Mouse (Mus musculus): ENCODE data around the gene Mpz. TPM values are rescaled to one million over a fixed set of nuclear protein-coding genes. Genes with fewer than 3 reads are reported as not detected.

The Mpz gene
- polyA plus RNA-seq, 1 experiment from 2014 or later: 6.8 TPM

DNA sequence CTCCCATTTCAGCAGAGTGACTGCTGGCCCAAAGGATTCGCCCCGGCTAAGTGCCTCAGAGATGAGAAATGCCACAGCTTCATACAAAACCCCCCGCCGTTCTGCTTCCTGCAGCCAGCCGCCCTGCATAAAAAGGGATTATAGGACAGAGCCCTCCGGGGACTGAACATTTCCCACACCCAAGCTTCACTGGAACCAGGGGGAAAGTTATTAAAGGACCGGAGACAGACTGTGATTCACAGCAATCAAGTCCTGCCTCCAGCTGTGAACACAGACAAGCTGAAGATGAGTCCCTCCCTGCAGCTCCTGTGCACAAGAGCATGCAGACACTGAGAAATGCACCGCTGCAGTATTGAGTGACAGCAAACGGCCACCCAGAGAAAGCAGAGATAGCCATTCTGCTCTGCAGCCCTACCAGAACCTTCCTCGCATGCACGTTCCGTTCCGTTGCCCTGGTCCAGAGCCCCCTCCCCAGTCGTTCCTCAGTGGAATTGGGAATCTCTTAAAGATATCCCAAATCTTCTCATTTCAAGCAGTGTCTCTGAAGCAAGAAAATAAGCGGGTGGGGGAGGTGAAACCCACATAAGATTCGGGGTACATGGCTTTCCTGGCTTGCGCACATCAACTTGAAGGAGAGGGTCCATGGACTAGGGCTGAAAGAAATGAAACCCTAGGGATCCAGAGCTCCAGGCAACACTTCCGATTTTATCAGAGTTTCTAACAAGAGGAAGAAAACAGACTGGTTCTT lies 42.8 kb downstream of the Mpz start:
- WGBS: 4% methylated on average over 18 of the region's 18 CpGs
- H3K4me3 ChIP-seq: peak overlapping the region; percentile 20
- H3K9ac ChIP-seq: no peak overlapping the region
- H3K4me2 ChIP-seq (replicated peaks): peak overlapping the region; percentile 50
- no peaks in the 10 kb centered on the region for H3K36me3 ChIP-seq
- ATAC-seq (ENCODE audit: low FRiP score, low read depth): no peak
- peaks cover 39% of the 10 kb centered on the region for H3K4me1 ChIP-seq
- H3K27ac ChIP-seq: no peak overlapping the region
- no peaks in the 10 kb centered on the region for H3K9me3 ChIP-seq
- H3K27me3 ChIP-seq: peaks cover 73% of the 10 kb centered on the region

DNA sequence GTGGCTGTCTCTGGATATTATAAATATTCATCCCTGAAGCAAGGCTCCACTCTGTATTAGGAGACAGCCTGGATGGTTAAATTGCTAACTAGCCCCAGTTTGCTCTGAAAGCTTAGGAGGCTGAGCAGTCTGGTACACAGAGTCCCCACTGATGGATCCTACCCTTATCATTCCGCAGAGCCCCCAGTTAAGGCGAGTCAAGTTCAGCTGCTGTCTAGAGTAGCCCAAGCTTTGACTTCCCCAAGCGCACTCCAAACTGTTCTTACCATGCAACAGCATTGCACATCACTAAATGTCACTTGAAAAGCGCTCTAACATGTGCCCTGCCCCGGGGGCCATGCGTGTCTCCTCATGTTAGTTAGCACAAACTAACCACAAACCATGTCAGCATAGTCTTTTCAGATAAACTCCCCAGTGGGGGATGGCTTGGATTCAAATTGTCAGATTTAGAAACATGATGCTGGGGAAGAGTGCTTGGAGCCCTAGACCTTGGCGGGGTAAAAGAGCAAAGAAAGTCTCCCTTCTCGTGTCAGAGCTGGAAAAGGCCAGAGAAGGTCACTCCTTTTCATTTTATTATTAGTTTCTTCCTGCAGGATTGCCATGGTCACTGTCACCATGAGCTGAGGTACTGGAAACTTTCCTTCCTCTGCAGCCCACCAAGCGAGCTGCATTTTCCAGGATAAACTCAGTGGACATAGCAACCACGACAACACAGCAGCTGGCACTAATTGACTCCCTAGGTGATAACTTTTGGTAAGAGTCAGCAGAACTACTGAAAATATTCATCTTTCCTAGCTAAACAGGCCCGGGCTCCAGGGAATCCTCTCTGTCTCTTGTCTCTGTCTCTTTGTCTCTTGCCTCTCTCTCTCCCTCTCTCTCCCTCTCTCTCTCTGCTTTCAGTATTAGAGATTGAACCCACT lies 43.7 kb downstream of the Mpz start:
- no peak for ATAC-seq (ENCODE audit: low FRiP score, low read depth)
- Histone ChIP-seq H3K4me3 (no peak overlapping the region), H3K27ac (no peak overlapping the region), H3K36me3 (no peaks in the 10 kb centered on the region), H3K9me3 (no peaks in the 10 kb centered on the region), H3K4me1 (peaks cover 36% of the 10 kb centered on the region), H3K27me3 (peaks cover 76% of the 10 kb centered on the region), H3K9ac (no peak overlapping the region), H3K4me2 (replicated peaks) (no peak overlapping the region; the same call in 1 of the 2 replicates)
- WGBS: 19% methylated on average over 11 of the region's 11 CpGs

- Histone ChIP-seq H3K27ac (no peak overlapping the region), H3K9ac (peak overlapping the region; percentile 64), H3K9me3 (no peaks in the 10 kb centered on the region), H3K4me3 (peak overlapping the region; percentile 57), H3K4me2 (replicated peaks) (peak overlapping the region; percentile 97), H3K36me3 (no peaks in the 10 kb centered on the region), H3K27me3 (peaks cover 76% of the 10 kb centered on the region), H3K4me1 (peaks cover 29% of the 10 kb centered on the region)
- 0 out of 2 replicates have a peak, but pooled peaks have one; percentile 20 for ATAC-seq (ENCODE audit: low FRiP score, low read depth)
- 5% methylated on average over 20 of the region's 20 CpGs for WGBS
Measured at GRCm38 (mm10) chr1:171195046-171195822, 44.7 kb downstream of the Mpz start.

DNA sequence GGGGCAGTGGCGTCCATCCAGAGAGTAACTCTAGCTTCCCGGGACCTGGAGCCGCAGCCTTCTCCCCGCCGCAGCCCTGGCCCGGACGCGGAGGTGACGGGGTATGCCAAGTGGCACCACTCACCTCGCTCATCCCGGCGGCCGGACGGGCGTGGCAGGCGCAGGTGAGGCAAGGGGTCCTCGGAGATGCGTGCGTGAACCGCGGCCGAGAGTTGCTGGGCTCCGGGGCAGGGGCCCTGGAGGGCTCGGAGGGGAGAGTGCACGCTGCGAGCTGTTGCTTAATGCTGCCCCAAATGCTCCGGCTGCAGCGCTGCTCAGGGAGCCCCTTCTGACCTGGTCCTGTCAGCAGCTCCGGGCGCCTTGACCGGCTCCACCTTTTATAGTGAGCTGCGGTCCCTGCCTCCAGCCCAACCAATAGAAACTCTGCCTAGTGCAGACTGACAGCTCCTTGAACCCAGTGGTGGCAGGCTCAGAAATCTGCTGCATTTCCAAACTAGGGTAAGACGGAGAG lies 45.4 kb downstream of the Mpz start, which contains the start of gene Pcp4l1:
Gene Pcp4l1, minus strand, starts transcription at position 382 of the 511 bp plus-strand sequence.
- H3K9me3 ChIP-seq: no peaks in the 10 kb centered on the region
- H3K4me2 ChIP-seq (replicated peaks): peak within 1 kb of the TSS; percentile 97
- H3K9ac ChIP-seq: peak within 1 kb of the TSS; percentile 64
- H3K27ac ChIP-seq: no peak within 1 kb of the TSS
- 0% methylated on average over 33 of the region's 33 CpGs for WGBS
- H3K27me3 ChIP-seq: peaks cover 72% of the 10 kb centered on the region
- H3K4me1 ChIP-seq: peaks cover 29% of the 10 kb centered on the region
- ATAC-seq (ENCODE audit: low FRiP score, low read depth): peak; percentile 78; the same call in 1 of the 2 replicates
- no peaks in the 10 kb centered on the region for H3K36me3 ChIP-seq
- peak within 1 kb of the TSS; percentile 57 for H3K4me3 ChIP-seq

DNA sequence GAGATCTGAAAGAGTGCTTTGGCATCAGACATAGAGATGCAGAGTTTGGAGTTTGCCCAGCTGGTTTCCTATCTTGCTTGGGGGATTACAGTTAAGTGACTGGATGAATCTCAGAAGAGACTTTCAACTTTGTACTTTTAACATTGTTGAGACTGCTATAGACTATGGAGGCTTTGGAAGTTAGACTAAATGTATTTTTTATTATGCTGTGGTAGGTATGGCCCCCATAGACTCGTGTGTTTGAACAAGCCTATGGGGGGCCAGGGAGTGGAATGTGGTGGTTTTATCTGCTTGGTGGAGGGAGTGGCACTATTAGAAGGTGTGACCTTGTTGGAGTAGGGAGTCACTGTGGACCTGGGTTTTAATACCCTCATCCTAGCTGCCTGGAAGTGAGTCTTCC lies 49.0 kb downstream of the Mpz start:
- ATAC-seq (ENCODE audit: low FRiP score, low read depth): no peak

GRCm38 (mm10) chr1:171200769-171201168 lies 50.3 kb downstream of the Mpz start:
- no peak overlapping the region for H3K4me3 ChIP-seq
- H3K9me3 ChIP-seq: no peaks in the 10 kb centered on the region
- peaks cover 31% of the 10 kb centered on the region for H3K27me3 ChIP-seq
- H3K4me2 ChIP-seq (replicated peaks): no peak overlapping the region
- ATAC-seq (ENCODE audit: low FRiP score, low read depth): no peak
- H3K36me3 ChIP-seq: no peaks in the 10 kb centered on the region
- H3K27ac ChIP-seq: no peak overlapping the region
- WGBS: 96% methylated on average over 1 of the region's 1 CpGs
- H3K9ac ChIP-seq: no peak overlapping the region
- peaks cover 6% of the 10 kb centered on the region for H3K4me1 ChIP-seq

More for the DNA sequence above, 49.0 kb downstream of the Mpz start:
- Histone ChIP-seq H3K27ac (no peak overlapping the region), H3K4me1 (peaks cover 14% of the 10 kb centered on the region), H3K4me3 (no peak overlapping the region), H3K36me3 (no peaks in the 10 kb centered on the region), H3K4me2 (replicated peaks) (no peak overlapping the region), H3K9me3 (no peaks in the 10 kb centered on the region), H3K9ac (no peak overlapping the region), H3K27me3 (peaks cover 39% of the 10 kb centered on the region)
- 67% methylated on average over 1 of the region's 1 CpGs for WGBS

DNA sequence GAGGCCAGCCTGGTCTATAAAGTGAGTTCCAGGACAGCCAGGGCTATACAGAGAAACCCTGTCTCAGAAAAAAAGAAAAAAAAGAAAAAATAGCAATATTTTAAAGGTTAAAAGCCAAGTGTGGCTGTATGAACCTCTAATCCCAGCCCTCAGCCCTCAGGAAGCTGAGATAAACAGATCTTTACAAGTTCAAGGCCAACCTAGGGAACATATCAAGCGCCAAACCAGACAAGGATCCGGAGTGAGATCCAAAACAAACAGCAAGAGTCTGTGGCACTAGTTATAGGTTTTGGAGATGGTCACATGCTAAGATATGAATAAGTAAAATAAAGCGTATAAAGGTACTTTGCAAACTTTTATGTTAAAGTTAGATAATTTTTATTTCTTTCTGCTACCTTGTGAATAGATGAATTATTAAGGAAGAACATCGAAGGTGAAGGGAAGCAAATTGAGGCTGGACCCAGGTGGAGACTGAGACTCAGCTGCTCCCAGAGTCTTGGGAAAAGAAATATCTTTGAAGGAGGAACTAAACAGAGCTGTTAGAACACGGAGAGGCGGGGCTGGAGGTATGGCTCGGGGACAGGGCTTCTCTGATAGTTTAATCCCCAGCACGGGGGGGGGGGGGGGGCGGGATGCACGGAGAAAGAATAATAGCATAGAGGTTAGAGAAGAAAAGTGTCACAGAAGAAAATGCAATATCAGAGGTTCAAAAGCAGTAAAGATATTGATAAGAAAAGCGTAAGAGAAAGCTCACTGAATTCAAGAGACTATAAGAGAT lies 53.1 kb downstream of the Mpz start:
- Histone ChIP-seq H3K36me3 (no peaks in the 10 kb centered on the region), H3K27ac (no peak overlapping the region), H3K9ac (no peak overlapping the region), H3K4me1 (no peaks in the 10 kb centered on the region), H3K27me3 (peaks cover 6% of the 10 kb centered on the region; the same call in 1 of the 2 replicates), H3K4me2 (replicated peaks) (no peak overlapping the region), H3K9me3 (no peaks in the 10 kb centered on the region), H3K4me3 (no peak overlapping the region)
- ATAC-seq (ENCODE audit: low FRiP score, low read depth): no peak
- WGBS: 62% methylated on average over 10 of the region's 11 CpGs

DNA sequence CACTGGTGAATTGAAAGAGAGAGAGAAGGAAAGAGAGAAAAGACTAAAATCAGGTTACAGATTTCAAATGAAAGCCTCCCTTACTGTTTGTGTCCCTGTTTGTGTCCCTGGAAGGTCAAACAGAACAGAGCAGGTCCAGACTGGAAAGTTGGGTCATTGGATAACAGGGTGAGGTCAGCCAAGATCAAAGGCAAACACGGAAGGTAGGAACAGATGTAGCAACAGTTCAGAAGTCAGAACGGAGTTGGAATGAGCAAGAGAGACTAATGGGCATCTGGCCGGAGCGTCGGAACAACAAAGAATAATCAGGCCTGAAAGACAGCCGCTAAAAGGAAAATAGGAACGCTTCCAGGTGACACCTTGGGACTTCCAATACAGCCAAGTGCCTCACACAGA lies 53.7 kb downstream of the Mpz start:
- no peaks in the 10 kb centered on the region for H3K4me1 ChIP-seq
- H3K36me3 ChIP-seq: no peaks in the 10 kb centered on the region
- H3K27me3 ChIP-seq: peaks cover 6% of the 10 kb centered on the region; the same call in 1 of the 2 replicates
- no peaks in the 10 kb centered on the region for H3K9me3 ChIP-seq
- 24% methylated on average over 7 of the region's 7 CpGs for WGBS
- H3K4me2 ChIP-seq (replicated peaks): no peak overlapping the region
- H3K9ac ChIP-seq: no peak overlapping the region
- no peak overlapping the region for H3K4me3 ChIP-seq
- H3K27ac ChIP-seq: no peak overlapping the region
- ATAC-seq (ENCODE audit: low FRiP score, low read depth): no peak

GRCm38 (mm10) chr1:171205704-171206493 lies 55.4 kb downstream of the Mpz start:
- H3K36me3 ChIP-seq: no peaks in the 10 kb centered on the region
- no peak overlapping the region for H3K4me2 ChIP-seq (replicated peaks)
- no peaks in the 10 kb centered on the region for H3K4me1 ChIP-seq
- H3K27ac ChIP-seq: no peak overlapping the region
- H3K9ac ChIP-seq: no peak overlapping the region
- no peaks in the 10 kb centered on the region for H3K9me3 ChIP-seq
- whole genome bisulfite sequencing: 73% methylated on average over 6 of the region's 6 CpGs
- H3K4me3 ChIP-seq: no peak overlapping the region
- no peak for ATAC-seq (ENCODE audit: low FRiP score, low read depth)
- peaks cover 6% of the 10 kb centered on the region; the same call in 1 of the 2 replicates for H3K27me3 ChIP-seq

- peaks cover 6% of the 10 kb centered on the region; the same call in 1 of the 2 replicates for H3K27me3 ChIP-seq
- no peak overlapping the region for H3K4me2 ChIP-seq (replicated peaks)
- H3K9me3 ChIP-seq: no peaks in the 10 kb centered on the region
- ATAC-seq (ENCODE audit: low FRiP score, low read depth): no peak
- no peaks in the 10 kb centered on the region for H3K36me3 ChIP-seq
- no peak overlapping the region for H3K27ac ChIP-seq
- no peak overlapping the region for H3K4me3 ChIP-seq
- H3K4me1 ChIP-seq: no peaks in the 10 kb centered on the region
- no peak overlapping the region for H3K9ac ChIP-seq
- 29% methylated on average over 4 of the region's 4 CpGs for WGBS
Measured at GRCm38 (mm10) chr1:171209409-171209808, 58.9 kb downstream of the Mpz start.
